Mouse (Mus musculus) CD4-positive helper T cell, adult 2 months (primary cell): ENCODE measurements around the gene Ccdc106.
"Not testable (repeated sequence)": the region's sequence is repeated elsewhere in the genome, so short reads cannot be mapped to it uniquely, and the experiment has no call there.

Source experiments
- DNase-seq: peaks from one replicate; pipeline ENCODE4 v3.0.0-alpha.2; 2012; ENCODE audit warnings: low read depth, missing footprints, low spot score

The Ccdc106 gene

DNA sequence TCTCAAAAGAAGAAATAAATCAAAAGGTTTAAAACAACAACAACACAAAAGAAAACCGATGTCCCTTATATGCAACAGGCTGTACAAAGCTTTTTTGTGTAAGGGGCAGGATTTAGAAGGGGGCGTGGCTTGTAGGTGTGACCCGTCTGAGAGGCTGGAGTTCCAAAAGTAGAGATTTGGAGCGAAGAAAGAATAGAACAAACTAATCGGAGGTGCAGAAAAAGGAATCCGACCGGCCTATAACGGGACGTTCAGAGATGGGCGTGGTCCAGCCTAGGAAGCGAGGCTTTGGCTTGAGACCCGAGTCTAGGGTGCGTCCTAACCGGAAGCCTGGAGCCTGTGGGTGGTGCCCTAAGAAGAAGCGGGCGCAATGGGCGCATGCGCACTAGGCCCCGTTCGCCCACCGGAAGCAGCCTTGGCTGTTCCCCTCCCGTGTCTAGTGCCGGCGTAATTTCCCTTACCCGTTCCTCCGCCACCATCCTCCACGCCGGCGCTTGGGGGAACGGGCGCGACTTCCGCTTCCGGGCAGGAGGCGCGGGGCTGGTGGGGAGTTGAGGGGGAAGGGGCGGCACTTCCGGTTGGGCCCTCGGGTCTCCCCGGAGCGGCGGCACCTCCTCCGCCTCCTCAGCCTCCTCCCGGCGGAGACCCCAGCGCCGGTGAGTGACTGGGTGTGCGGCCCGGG lies at the start of gene Ccdc106, which contains the start of gene Zfp865:
Ccdc106 (plus strand) TSS at position 554 of the 682 bp plus-strand sequence.
Zfp865 (plus strand) TSS at position 377 of the 682 bp plus-strand sequence.
- DNase-seq: peak; percentile 99

DNA sequence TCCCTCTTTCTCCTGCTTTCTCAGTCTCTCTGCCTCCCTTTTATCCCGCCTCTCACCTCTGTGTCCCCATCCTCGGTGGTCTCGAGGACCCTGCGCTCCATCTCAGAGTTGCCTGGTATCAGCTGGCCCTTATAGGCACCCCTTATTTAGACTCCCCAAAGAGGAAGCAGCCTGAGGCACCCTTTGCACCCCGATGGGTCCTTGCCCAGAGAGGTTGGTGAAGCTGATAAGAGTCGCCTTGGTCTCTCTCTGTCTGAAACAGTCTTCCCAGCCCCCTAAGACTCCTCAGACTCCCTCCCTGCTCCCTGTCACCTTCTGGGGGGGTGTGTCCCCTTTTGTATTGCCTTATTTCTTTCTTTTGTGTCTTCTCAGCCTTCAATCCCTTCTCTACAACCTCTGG lies 49.3 kb upstream of the Ccdc106 start, which contains the start of gene Sbk3:
Sbk3 (minus strand) TSS at position 101 of the 400 bp plus-strand sequence.
- no peak for DNase-seq

DNA sequence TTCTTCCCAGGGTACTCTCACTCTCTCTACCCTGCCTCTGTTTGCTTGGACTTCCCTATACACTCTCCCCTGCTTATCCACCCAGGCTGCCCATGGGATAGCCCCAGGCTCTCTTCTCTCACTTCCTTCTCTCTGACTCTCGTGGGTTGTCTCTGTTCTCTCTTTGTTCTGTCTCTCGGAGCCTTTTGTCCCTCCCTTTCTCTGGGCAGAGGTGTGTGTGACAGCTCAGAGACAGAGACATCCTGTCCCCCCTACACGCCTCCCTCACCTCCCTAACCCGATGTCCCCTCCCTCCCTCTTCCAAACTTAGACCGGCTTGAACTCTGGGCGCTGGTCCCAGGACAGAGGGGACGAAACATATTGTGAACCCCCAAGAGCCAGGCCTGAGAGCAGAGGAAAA lies 48.6 kb upstream of the Ccdc106 start:
- no peak for DNase-seq

DNA sequence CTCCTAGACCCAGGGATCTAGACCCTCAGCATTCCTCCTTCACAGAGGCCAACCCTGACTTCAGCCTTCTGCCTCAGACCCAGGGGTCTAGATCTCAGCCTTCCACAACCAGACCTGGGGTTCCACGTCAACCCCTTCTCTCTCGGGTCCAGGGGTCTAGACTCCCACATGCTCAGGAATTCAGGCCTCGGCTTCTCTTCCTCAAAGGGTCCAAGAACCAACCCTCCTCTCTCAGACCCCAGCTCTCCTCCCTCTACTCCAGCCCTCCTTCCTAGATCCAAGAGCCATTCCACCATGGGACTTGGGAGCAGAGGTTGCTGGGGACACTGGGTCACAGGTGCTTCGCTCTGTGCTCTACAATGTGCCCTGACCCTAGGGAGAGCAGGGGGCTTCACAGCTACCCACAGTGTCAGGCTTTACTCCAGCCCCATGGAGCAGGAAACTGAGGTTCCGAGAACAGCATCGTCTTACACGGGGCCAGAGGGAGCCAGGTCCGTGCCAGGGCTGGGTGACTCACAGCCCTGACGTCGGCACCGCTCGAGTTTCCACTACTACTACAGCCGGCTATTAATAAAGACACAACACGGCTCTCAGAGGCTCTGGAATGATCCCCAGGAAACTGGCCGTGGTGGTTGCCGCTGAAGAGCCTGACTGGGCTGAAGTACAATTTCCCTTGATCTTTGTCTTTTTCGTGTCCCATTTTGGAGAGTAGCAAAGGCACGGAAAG lies 47.9 kb upstream of the Ccdc106 start:
- peak; percentile 10 for DNase-seq

DNA sequence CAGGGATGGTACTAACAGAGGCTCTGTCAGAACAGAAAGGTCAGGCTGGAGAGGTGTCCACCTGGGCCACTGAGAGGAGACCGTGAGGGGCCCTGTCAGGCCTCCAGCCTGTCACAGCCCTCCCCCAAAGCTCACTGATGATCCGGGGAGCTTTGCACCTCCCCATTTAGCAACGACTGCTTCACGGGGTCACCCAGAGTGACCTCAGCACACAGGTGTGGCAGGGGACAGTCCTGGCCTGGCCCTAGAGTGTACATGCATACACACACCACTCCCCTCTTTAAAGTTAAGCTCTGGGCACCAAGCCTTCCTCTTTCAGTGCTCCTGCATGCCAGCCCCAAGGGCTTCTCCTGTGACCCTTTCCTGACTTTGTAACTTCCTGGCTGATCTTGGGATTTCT lies 44.9 kb upstream of the Ccdc106 start:
- no peak for DNase-seq

DNA sequence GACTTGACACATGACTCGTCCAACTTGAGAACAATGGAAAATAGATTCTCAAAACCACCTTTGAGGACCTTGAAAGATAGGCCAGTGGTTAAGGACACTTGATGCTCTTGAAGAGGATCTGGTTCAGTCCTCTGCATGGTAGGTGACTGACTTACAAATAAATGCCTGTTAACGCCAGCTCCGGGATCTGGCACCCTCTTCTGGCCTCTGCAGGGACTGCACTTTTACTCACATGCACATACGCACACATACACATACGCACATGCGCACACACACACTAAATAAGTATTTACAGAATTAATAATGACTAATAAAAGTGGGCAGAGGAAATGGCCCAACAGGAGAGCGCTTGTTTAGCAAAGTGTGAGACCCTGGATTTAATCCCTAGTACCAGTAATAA lies 43.5 kb upstream of the Ccdc106 start:
- DNase-seq: no peak

DNA sequence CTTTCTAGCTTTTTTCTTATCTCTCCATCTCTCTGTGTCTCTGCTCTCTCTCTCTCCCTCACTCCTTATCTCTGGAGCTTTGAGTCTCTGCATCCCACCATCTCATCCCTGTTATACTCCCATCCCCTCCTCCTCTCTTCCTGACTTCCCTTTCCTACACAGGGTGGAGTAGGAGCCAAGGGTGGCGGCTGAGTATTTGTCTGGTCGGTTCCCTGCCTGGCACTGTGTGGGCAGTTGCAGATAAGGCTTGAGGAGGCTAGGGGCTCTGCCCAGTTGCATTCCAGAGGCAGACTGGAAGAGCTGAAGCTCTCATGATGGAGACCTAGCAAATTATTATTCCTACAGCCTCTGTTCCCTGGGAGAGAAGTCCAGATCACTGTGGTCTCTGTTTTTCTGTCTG lies 32.1 kb upstream of the Ccdc106 start:
- DNase-seq: no peak

DNA sequence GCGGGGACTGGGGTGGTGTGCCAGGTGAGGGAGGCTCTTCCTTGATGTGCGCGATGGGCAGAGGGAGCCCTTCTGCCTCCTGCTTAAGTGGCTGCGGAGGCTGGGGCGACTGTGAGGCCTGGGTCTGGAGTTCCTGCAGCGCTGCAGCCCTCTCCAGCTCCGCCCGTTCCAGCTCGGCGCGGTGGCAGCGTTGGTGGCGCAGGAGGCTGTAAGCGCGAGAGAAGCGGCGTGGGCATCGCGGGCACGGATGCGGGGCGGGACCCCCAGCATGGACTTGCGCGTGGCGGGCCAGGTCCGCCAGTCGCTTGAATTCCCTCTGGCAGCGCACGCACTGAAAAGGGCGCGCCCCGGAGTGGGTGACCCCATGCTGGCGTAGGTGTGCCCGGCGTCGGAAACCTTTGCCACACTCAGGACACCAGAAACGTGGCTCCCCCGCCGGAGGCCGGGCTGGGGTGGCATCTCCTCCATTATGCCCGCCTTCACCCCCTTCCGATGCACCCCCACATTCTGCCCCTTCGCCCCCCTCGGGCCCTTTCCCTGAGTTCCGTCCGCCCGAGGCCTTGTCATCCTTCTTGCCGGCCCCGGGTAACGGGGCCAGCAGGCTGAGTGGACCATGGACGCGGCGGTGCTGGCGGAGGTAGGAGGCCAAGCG lies 26.9 kb upstream of the Ccdc106 start:
- DNase-seq: no peak

DNA sequence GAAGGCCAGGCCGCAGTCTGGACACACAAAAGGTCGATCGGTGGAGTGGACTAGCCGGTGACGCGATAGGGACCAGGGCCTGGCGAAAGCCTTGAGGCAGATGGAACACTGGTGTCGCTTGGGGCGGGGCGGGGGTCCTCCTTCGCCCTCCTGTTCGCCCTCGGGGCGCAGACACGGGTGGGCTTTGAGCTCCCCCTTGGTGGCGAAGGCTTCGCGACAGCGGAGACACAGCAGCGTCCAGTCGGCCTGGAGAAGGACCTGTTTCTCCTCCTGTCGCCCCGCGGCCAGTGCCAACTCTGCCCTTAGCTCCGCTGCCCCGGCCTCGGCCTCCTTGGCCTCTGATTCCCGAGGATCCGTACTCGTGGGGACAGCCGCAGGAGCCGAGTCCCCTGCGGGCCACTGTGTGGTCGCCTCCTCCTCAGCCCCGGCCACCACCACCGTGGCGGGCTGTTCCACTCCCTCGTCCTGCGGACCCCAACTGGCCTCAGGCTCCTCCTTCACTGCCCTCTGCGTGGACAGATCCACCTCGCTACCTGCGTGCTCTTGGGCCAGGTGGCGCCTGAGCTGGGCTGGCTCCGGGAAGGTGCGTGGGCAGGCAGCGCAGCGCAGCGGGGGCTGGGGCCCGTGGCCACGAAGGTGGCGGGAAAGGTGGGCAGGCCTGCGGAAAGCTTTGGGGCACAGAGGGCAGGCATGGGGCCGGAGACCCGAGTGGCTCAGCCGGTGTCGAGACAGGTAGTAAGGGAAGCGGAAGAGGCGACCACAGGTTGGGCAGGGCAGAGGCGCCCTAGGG lies 26.2 kb upstream of the Ccdc106 start:
- no peak for DNase-seq

DNA sequence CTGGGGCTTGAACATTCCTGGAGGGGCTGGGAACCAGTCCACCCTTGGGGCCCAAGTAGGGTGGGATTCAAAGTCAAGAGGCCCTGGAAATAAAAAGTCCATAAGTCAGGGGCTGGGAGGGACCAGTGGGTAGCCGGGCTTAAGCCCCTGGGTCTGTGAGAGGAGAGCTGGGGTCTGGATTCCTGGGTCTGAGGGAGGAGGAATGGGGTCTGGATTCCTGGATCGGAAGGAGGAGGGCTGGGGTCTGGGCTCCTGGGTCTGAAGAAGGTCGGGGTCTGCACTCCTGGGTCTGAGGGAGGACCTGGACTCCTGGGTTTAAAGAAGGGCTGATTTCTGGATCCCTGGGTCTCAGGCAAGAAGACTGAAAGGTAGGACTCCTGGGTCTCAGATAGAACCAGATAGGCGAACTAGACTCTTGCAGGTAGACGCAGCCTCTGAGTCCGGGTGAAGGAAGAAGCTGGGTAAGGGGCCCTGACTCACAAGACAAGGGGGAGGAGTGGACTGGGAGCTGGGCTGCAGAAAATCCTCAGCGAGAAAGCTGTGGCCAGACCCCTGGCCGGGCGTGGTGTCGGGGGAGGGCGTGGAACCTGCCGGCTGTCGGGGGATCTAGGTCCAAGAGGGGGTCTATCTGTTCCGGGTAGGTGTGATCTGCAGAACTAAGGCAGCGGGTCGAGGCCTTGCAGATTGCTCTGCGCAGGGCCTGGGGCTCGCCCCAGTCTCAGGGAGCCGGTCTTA lies 24.9 kb upstream of the Ccdc106 start:
- DNase-seq: no peak

DNA sequence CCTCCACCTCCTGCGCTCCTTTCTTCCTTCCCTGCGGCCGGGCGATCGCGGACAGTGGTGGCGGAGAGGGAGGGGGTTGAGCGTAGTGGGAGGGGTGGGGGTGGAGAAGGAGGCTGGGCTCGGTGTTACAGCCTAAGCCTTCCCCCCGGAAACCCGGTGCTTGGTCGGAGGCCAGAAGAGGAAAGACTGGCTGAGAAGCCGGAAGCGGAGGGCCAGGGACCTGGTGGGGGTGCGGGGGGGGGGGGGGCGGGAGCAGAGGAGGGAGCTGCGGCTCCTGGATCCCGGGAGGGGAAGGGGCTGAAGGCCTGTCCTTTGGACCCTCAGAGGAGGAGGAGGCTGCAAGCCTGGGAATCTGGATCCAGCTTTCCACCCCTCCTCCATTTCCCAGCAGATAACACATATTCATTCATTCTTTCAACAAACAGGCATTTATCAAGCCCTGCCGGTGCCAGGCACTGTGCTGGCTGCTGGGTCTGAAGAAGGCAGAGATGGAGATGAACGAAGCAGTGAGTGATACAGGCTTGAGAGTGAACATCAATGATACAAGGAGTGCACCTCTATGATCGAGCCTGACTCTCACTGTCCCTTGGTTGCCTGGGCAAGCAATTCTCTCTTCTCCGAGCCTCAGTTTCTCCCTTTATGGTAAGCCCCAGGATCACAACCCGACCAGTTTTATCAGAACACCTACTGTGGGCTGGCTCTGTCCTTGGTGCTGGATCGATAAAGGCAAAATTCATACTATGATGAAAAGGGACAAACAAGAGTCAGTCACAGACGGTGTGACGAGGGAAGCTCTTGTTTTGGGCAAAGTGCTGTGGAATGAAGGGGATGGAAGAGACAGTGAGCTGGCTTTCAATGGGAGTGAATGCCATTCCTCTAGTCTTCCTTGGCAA lies 24.1 kb upstream of the Ccdc106 start, which contains the start of gene Zfp579:
Zfp579 (minus strand) TSS at position 156 of the 893 bp plus-strand sequence.
- peak; percentile 83 for DNase-seq

DNA sequence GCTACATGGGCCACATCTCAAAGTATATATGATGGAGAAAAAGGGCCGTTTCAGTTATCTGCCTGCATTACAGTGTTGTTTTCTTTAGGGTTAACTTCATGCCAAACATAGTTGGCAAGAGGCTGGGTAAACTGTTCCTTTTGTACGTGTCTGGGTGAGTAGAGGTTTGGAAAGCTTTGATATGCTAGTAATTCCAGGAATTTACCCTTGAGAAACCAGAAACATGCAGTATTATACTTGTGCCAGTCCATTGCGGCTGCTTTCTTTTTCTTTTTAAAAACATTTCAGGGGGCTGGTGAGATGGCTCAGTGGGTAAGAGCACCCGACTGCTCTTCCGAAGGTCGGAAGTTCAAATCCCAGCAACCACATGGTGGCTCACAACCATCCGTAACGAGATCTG lies 23.4 kb upstream of the Ccdc106 start:
- no peak for DNase-seq

DNA sequence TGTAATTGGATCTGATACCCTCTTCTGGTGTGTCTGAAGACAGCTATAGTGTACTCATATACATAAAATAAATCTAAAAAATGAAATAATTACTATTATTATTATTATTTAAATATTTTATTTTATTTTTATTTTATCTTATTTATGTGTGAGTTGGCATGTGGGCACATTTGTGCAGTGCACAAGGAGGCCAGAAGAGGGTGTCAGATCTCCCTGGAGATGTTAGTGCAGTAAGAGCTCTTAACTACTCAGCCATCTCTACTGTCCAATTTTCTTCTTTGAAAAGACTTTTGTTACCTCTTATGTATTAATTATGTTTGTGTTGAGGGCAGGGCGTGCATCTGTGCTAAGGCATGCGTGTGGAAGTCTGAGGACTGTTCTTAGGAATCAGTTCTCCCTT lies 20.5 kb upstream of the Ccdc106 start:
- DNase-seq: peak; percentile 54

DNA sequence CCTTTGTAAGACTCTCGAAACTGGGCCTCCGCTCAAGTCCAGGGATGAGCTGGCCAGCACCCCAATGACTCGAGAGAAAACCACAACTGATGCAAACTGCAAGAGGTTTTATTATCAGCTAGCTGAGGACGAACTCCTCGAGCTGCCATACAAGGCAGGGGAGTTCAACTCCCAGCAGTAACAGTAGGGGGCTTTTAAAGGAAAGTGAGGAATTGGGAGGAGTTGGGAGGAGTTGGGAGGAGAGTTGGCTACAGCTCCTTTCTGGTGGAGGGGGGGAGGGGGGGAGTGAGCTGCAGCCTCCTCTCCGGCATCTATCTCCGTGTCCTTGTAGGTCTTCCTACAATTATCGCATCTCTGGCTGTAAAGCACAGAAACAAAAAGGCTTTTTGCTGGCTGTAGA lies 17.5 kb upstream of the Ccdc106 start:
- not testable (repeated sequence) for DNase-seq

DNA sequence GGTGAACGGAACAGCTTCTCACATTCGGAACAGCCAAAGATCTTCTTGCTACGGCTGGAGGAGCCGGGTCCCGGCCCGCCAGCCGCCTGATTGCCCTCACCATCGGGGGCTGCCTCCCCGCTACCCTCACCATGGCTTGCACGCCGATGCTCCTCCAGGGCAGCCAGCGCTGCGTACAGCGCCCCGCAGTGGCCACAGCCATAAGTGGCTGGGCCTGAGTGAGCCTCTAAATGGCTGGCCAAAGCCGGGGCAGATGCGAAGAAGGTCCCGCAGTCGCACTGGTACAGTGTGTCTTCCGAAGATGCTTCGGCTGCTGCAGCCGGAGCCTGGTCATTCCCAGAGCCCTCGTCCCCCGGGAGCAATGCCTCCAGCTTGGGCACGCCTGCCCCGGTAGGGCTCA lies 12.1 kb upstream of the Ccdc106 start:
- no peak for DNase-seq

DNA sequence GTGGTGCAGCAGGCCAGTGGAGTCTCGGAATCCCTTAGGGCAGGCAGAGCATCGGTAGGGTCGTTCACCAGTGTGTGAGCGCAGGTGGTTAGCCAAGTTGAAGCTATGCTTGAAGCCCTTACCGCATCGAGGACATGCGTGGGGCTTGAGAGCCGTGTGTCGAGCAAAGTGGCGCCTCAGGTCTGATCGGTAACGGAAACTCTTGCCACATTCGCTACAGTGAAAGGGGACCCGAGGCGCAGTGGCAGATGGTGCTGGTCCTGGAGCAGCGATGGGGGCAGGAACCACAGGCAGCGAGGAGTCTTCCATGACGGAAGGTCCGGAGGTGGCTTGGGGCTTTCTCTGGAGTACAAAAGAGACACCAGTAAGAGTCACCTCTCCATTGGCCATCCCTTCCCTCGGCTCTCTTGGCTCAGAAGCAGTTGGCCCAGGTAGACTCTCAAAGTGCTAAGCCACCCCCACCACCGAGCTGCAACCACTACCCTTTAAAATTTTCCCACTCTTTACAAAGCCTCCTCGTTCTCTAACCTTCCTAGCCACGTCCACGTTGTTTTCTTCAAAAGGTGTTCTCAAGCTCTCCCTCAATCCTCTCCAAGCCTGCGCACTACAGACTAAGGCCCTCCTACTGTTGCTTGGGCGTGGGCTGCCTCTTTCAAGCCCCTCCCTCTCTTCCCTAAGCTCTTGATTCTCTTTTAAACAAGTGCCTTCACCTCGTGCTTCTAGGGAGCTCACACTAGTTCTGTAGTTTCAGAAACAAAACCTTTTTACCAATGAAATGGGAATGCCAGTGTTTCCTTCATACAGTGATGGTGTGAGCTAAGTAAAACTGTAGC lies 7.5 kb upstream of the Ccdc106 start:
- DNase-seq: no peak

DNA sequence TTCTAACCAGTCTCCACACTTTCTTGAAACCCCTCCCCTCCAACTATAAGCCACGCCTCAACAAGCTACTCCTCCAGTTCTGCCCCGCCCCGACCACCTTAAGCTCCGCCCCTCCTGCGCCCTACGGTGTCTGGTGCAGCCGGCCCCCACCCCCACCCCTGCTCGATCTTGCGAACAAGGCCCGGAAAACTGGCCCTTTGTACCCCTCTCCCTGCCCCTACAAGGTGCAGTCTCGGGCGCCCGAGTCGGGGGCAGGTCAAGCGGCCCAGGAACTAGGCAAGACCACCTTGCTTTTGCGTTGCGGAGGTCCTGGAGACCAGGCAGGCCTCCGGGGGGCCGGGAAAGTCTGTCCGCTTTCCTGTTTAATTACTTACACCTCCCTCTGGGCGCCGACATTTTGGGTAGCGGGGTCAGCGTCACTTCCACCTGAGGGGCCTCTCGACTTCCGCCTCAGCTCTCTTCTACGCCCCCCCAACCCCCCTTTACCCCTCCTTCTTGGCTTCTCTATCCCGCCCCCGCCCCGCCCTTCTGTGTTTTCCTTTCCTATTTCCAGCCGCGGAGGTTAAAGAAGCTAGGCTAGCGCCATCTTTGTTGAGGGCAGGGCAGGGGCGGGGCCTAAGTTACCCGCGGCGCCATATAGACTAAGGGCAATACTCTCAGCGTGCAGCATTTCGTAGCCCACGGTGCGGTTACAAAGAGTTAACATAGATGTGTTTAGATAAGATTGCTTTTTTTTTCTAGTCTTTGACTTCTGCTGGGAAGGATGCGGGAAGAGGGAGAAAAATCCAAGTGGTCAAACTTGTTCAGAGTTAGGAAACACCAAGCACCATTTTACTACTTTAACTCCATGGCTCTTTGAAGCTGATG lies 5.9 kb upstream of the Ccdc106 start, which contains the start of the genes Zfp524 and Fiz1:
Zfp524 (plus strand) TSS at position 165 of the 867 bp plus-strand sequence.
Fiz1 (minus strand) TSS at position 447 of the 867 bp plus-strand sequence.
- DNase-seq: peak; percentile 99
